Mouse (Mus musculus) layer of hippocampus, adult 11-12 months (tissue): ENCODE results near the gene Sars2.
A peak's percentile ranks its signal among the peaks of the same experiment; 100 is the strongest.

Experiments
- DNase-seq: peaks from one replicate; pipeline ENCODE4 v3.0.0; 2022; ENCODE audit warnings: low spot score

The Sars2 gene

DNA sequence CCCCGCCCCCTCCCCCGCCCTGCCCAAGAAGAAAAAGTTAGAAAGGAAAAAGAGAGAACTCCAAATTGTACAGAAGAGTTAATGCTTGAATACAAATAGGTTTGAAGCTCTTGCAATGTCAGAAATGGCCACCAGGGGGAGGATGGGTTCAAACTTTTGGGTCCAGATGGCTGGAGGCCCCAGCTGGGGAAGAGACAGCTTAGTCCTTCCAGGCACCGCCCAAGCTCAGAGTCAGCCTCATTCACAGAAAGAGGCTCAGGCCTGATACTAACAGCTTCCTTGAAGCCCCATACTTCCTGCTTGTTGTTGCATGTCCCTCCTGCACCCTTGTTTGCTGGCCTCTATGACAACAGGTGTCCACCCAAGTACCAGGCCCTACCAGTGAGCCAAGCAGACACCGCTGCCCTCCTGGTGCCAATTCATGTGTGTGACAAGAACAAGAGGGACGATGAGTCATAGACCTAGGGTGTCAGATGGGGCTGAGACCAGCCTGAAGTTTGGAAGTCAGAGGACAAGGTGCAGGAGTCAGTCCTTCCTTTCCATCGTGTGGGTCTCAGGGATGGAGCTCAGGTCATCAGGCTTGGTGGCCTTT, 38.4 kb downstream of the Sars2 start:
- peak; percentile 95 for DNase-seq

DNA sequence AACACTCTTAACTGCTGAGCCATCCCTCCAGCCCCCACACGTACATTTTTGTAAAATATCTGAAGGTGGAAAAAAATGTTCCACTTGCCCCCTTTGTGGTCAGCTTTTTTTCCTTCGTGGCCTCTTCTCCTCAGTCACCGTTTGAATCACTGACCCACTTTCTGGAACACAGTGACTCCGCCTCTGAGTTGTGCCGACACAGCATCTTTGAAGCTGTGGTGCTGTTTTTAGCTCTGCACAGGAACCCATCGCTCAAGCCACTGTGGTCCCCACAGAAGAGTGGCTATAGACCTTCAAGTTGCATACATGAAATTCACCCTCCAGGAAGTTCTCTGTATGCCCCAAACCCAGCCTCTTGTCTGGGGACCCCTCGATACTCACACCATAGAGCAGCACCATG, 39.1 kb downstream of the Sars2 start:
- DNase-seq, result no peak

DNA sequence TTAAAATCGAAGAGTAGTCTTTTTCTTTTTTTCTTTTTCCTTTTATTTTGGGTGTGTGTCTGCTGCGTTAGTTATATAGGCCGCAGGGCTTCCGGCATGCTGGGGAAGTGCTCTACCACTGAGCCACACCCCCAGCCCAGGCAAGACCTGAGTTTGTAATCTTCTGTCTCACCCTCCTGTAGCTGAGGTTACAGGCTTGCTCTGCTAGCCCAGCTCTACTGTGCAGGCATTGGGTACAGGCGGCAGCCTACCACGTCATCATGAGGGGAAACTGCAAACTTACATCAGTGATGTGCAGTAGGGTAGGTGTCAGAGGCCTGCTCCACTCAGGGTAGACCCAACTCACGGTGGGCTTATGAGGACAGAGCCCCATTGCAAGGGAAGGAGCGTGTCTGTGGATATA, 39.5 kb downstream of the Sars2 start:
- DNase-seq, result no peak

DNA sequence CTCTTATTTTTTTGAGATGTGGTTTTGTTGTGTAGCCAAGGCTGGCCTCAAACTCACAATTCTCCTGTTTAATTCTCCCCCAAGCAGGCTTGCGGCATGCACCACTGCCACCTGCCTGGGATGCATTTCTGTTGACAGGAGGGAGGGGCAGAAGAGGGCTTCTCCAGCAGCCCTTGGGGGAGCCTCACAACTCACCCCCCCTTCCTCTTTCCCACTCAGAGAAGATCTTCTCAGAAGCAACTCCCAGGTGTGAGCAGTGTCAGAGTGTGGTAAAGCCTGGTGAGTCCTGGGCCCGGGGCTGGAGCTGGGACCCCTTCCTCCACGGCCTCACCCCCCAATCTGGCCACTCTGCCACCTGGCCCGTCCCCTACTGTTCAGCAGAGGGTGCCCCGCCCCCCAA, 43.4 kb downstream of the Sars2 start:
- DNase-seq, result no peak

DNA sequence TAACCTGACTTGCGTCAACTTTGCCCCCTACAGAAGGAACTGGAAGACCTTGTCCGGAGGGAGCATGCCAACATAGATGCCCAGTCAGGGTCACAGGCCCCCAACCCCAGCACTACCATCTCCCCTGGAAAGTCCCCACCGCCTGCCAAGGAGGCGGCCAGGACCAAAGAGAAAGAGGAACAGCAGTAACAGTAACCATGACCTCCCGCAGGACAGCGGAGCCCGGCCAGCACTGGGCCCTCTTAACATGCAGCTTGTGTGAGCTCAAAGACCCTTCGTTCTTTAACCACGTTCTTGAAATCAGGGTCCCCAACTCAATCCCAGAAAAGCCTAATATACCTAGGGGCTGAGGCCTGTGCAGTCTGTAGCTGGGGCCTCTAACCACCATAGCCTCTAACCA, 46.1 kb downstream of the Sars2 start:
- no peak for DNase-seq

DNA sequence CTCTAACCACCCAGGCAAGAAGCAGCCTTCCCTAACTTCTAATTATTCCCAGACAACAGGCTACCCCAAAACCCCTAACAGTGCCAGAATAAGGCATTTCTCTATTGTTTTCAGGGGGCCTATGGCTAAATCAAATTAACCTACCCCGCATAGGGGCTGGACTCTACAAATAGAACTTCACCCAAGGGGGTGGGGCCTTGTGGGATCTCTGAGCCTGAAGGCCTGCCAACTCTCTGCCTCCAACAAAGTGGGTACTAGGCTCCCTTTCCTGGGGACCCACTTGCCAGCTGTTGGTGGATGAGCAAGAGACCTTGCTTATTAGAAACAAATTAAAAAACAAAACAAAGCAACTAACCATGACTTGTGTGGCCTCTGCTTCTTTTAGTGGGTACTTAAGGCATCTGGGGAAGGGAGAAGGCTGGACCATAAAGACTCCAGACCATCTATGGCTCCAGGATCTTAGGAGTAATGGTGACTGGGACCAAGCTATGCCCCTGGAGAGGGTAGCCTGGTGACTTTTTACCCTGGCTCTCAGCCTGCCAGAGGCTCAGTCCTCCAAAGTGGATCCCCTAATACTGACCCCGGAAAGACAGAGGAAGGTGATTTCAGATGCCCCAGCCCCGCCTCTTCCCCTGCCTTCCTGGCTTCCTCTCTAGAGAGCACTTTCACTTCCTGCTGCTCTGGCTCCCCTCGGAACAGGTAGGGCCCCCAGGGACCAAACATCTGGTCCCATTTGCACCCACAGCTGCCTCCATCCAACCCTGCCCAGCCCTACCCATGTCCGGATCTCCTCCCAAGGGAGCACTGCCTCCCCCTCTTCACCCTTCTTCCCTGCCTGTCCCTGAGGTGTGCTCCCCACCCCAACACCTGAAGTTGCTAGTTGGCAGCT, 46.8 kb downstream of the Sars2 start, which contains the start of gene Rinl:
Gene Rinl (plus strand): TSS at position 663 of the 889 bp plus-strand sequence.
- DNase-seq, result no peak

DNA sequence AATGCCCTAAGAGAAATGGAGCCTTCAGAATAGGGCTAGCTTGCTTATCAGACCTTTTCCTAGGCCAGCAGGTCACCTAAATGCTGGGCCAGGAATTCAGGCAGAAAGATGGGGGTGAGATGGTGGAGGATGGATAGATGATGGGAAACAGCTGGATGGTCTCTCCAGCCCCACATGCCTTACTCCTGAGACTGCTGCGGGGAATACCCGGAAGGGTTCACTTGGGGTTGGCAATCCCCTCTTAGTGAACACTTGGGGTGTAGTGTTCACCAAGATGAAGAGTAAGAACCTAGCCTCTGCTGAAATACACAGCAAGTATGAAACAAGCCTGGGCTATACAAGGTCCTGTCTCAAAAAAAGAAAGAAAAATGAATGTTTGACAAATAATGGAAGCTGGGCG, 47.4 kb downstream of the Sars2 start:
- no peak for DNase-seq

DNA sequence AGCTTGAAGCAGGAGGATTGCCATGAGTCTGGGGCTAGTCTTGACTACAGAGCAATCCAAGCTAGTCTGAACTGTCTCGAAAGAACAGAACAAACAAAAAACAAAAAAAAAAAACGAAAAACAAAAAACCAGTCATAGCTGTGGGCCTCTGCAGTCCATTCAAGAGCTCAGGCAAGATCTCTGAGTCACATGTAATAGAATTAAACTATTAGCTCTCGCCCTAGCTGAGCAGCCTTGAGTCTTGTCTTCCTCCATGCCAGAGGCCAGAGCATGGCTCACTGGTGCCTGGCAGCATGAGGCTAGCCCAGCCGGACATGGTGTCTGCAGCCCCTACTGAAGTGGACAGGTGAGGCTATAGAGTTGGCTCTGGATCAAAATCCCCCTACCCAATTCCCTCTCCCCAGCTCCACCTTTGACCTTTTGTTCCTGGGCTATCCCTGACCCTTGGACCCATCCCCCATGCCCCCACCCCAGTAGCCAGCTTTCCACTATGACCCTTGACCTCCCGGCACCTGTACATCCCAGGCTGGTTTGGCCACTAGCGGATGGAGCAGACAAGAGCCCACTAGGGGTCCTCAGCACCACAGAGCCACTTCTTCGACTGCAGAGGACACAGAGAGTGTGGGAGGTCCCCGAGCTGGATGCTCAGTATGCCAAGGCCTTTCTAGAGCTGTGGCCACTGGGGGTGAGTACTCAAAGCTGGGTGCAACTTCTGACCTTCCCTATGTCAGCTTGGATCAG, 48.4 kb downstream of the Sars2 start:
- DNase-seq, result no peak

DNA sequence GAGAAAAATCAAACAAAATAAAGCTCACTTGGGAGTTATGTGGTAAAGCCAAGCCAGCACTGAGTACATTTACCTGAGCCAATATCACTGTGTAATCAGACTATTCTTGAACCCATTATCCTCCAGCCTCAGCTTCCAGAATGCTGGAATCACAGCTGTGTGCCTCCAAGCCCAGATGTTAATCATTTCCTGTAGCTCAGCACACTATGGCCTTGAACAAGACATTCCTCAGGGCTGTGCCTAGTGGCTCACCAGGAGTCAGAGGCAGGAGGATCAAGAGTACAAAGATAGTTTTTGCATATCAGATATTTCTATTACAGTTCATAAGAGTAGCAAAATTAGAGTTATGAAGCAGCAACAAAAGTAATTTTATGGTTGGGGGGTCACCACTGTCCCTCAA, 49.9 kb downstream of the Sars2 start:
- DNase-seq, result no peak

DNA sequence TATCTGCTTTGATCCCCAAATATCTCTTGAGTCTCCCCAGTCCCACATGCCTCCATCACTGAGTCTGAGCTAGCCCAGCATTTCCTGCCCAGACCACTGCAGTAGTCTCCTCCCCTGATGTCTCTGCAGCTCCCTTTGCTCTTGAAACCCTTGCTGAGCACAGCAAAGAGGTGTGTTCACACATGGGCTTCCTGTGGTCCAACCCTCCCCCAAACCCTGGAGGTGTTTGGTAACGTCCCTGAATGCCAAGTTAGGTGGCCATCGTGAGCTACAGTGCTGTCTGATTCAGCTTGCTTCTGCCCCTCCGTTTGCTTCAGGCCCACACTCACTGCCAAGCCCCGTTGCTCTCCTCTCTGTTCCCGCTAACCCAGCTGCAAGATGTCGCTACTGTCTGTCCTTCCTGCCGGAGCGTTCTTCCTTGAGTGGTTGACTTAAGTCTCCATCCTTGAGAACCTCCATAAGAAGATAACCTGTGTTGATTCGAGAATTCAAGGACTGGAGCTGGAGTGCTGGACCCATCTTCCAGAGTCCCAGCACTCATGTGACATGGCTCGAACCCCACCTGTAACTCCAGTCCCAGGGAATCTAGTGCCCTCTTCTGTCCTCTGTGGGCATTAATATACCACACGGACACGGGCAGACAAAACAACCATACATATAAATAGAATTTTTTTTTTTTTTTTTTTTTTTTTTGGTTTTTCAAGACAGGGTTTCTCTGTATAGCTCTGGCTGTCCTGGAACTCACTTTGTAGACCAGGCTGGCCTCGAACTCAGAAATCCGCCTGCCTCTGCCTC, 50.8 kb downstream of the Sars2 start:
- no peak for DNase-seq

DNA sequence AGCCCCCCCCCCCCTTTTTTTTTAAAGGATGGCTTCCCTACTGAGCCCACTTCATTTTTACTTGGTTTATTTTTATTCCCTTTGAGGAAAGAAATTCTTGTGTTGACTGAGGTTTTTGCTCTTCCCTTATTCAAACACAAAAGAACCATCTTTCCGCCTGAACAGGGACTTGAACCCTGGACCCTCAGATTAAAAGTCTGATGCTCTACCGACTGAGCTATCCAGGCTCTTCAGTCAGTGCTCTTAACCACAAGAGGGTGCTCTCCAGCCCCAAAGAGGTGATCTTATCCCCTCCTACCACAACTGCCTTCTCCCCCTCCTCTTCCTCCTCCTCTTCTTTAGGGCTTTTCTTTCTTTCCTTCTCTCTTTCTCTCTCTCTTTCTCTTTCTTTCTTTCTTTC, 52.0 kb downstream of the Sars2 start:
- no peak for DNase-seq

DNA sequence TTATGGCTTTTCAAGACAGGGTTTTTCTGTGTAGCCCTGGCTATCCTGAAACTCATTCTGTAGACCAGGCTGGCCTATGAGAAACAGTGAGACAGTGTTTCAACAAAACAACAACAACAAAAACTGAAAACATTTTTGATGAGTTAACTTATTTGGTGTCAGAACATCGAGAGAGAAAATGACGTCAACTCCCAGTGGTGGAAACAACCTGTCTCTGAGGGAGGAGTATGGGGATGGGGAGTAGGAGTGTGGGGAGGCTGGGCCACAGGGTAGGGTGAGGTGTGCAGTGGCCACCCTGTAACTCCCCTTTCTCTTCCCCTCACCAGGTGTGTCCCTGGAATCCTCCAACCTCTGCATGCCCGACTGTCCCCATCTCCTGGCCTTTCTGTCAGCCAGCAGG, 52.7 kb downstream of the Sars2 start:
- DNase-seq, result no peak

DNA sequence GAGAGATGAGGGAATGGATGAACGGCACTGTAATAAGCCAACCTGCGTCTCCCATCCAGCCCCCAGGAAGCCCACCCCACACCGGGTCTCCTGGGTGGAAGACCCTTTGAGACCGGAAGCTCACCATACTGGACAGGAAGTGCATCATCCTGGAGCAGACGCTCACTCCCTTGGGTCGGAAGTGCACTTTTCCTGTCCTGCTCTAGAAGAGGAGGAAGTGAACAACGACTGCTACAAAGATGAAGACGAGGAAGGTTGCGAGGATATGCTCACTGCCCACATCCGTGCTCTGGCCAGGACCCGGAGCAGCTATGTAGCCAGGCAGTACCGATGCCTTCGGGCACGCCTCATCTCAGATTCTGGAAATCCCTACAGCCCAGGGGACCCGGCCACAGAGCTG, 54.0 kb downstream of the Sars2 start:
- no peak for DNase-seq

DNA sequence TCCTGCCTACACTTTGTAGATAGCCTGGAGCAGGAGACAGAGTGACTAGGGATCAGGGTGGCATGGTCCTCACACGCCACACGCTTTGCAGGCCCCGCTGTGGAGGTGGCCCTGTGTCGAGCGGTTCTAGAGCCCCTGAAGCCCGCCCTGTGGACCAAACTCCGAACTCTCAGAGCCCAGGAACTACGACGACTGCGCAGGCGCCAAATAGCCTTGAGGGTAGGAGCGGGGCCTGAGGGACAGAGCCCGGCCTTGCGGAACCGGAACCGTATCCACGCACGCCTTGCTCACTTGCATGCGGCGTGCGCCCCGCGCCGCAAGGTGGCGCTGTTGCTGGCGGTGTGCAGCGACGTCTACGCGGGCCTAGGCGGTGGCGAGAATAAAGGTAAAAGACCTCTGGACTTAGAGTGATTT, 54.8 kb downstream of the Sars2 start:
- DNase-seq, result peak; percentile 83

DNA sequence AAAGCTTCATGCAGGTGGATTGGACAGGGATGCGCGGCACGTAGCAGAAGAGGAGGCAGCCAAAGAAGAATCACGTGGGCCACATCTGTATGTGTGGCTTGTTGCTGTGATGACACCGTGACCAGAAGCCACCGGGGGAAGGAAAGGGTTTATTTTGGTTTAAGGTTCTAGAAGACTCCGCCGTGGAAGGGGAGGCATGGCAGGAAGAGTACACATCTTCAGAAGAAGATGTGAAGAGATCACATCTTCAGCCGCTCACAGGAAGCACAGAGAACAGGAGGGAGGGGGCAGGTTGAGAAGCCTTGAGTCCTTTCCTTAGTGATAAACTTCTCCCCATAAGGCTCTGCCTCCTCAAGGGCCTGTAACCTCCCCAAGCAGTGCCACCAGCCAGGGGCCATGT, 58.2 kb downstream of the Sars2 start:
- DNase-seq, result no peak

DNA sequence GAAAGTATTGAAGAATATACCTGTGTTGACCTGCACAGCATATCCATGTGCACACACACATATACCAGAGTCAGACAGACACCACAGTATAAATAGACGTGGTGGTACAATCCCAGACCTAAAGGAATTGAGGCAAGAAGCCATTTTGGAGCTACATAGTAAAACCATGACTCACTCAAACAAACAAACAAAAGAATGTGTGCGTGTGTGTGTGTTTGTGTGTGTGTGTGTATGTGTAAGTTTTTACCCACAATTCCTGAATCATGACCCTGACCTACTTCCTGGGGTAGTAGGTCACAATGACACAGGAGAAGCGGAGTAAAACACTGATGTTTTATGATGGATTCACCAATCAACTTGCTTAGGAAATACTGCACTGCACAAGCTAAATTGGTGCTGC, 59.7 kb downstream of the Sars2 start:
- no peak for DNase-seq

DNA sequence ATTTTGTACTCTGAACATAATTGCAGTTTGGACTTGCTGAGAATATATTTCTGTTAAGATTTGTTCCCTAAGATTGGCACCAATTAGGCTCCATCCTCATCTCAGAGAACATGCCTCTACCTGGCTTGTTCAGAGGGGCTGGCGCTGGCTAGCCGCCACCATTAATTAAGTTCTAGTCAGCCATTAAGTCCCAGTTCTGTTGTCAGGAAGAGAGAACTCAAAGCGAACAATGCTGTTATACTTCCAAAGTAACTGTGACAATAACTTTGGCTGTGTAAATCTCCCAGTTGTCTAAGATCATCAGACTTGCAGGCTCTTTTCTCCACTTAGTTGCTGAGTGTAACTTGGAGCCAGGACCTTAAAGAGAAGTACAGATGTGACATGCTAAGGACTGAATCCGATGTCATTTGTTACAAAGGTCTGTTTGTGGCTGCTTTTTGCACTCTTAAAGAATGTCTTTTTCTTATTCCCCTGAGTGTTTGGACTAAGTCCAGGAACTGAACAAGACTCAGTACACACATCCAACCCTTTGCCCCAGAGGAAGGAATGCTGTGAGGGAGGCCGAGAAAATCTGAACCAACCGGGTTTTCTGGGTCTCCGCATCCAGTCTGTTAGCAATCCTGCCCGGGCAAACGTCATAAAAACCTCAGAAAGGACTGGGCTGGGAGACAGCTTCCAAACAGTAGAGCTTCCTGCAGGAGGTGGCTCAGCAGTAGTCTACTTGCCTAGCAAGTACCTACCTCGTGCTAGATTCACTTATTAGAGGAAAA, 60.3 kb downstream of the Sars2 start:
- DNase-seq, result no peak

DNA sequence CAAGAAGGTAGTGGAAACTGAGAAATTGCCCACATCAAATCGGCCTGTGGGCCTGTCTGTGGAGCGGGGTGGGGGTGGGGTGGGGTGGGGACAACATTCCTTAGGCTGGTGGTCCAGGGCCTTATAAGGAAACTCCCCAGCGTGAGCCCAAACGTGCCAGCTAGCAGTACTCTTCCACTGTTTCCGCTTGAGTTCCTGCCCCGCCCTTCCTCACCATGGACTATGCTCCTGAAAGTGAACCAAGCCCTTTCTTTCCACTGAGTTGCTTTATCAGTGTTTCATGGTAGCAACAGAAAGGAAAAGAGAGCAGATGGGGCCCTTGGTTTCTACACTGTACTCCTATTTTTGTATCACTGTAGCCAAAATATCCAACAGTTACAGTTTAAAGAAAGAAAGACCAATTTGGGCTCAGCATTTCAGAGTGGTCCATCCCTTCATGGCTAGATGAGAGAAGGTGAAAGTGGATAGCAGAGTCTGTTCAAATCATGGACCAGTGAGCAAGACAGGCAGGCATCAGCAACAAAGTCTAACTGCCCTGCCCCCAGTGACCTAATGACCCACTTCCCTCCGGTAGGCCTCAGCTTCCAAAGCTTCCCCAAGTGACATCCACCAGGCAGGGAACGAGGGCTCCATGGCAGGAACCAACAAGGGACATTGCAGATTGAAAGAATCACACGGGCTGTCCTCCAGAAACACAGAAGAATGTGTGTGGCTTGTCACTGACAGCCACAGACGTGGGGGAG, 61.2 kb downstream of the Sars2 start:
- no peak for DNase-seq
